Mouse (Mus musculus) v-Abl transformed pro-B cells (cell line): Measurements from ENCODE around the gene Ggt5.
"Not testable (repeated sequence)": the region's sequence is repeated elsewhere in the genome, so short reads cannot be mapped to it uniquely, and the experiment has no call there.

Source experiments
- in situ Hi-C, 2 experiments: fragments of 400-800 bp; cut with MboI; formaldehyde crosslinking; loops; one replicate each; pipeline ENCODE4 v1.15.1; 2025; ENCODE audit not compliant: unreplicated experiment in 2 of 2

The Ggt5 gene

GRCm38 (mm10) chr10:75566765-75567164 lies 22.4 kb upstream of the Ggt5 start:
- in situ Hi-C loops: not testable (repeated sequence)

DNA sequence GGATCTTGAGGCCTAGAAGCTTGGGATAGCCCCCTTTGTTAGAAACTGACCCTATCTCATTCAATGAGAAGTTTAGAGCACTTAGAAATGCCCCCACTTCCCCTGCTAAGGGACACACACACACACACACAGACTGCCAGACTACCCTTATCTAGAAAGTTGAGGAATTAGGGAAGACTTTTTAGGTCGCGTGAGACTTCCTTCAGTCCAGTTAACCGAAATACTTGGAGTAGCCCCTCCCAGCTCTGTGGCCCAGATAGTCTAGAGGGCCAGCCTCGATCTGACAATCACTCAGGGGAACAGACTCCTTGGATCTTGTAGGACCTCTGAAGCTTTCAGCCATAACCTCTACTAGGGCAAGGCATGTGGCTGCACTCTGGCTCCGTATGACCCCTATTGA lies 21.1 kb upstream of the Ggt5 start:
- in situ Hi-C loops: no loop called here

- in situ Hi-C loops: no loop called here
Observed at GRCm38 (mm10) chr10:75568441-75568840, 20.7 kb upstream of the Ggt5 start.

- in situ Hi-C loops: no loop called here
Observed at GRCm38 (mm10) chr10:75568851-75569250, 20.3 kb upstream of the Ggt5 start.

DNA sequence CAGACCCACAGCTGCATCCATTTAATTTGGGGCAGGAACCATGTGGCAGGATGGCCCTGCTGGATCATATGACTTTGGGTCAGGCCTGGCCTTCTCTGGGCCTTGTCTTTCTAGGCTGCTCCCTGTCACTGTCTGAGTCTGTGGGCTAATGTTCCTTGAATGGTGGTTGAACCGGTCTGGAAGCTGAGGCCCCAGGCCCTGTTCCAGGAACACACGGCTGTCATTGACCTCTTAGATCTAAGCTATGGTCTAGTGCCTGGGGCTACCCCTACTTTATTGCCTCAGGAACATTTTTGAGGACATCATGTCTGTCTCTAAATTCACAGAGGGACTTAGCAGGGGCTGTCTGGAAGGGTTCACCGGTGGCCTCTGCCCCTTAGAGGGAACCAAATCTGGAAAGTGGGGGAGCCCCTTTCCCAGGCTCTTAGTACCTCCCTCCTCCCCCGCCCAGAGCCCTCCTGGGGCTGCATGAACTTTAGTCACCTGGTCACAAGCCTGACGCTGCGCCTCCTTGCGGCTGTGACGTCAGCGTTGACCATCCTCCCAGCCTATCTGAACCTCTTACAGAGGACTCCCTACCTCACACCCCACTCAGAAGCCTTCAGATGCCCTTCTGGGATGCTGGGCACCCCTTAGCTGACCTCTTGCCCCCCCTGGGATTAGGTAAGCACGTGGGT lies 18.0 kb upstream of the Ggt5 start:
- in situ Hi-C loops: no loop called here

GRCm38 (mm10) chr10:75571937-75572336 lies 17.2 kb upstream of the Ggt5 start:
- in situ Hi-C loops: no loop called here

- in situ Hi-C loops: no loop called here
Observed at GRCm38 (mm10) chr10:75573181-75573580, 16.0 kb upstream of the Ggt5 start.

- in situ Hi-C loops: no loop called here
Observed at GRCm38 (mm10) chr10:75573965-75574364, 15.2 kb upstream of the Ggt5 start.

DNA sequence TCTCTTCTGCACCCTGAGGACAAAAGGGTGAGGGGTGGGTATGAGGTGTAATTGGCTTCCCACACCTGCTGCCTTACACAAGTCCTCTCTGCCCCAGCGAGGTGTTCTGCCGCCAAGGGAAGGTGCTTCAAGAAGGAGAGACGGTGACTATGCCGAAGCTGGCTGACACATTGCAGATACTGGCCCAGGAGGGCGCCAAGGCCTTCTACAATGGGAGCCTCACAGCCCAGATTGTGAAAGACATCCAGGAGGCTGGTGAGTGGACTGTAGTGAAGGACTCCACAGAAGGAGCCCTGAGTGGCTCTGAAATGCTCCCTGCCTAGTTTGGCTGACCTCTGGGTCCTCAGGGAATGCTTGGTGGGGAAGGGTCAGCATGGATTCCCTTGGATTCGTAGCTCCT lies 10.0 kb upstream of the Ggt5 start:
- in situ Hi-C loops: loop anchor here in 1 of 2 experiments (25.0 kb wide), 1 partner anchor 633 kb away; no protein-coding TSS in a partner anchor

- in situ Hi-C loops: loop anchor here (5.0 to 25.0 kb wide), 6 partner anchors 46 to 626 kb away; partner anchors contain the start of gene Gm5134 (in 2 of the 2)
Observed at GRCm38 (mm10) chr10:75585876-75586552, 3.1 kb upstream of the Ggt5 start.

- in situ Hi-C loops: loop anchor here (5.0 to 25.0 kb wide), 6 partner anchors 46 to 626 kb away; partner anchors contain the start of gene Gm5134 (in 2 of the 2)
Observed at GRCm38 (mm10) chr10:75586553-75586879, 2.6 kb upstream of the Ggt5 start.

DNA sequence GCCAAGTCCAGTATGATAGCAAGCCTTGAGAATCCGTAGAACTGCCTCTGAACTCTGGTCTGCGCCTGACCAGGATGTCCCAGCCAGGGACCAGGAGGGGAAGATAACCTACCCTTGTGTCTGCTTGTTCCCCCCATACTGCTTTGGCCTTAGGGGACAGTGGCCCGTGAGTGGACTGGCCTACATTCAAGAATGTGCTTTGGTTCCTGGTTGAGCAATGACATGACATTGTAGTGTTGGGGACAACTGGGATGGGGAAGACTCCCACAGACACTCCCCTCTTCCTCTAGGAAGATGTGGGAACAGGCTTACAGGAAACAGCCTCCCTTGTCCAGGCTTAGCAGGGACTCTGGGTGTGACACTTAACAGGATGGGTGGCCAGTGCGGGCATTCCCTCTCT lies 1.4 kb upstream of the Ggt5 start:
- in situ Hi-C loops: loop anchor here (5.0 to 25.0 kb wide), 6 partner anchors 45 to 625 kb away; partner anchors contain the start of gene Gm5134 (in 2 of the 2)

- in situ Hi-C loops: loop anchor here (5.0 to 25.0 kb wide), 6 partner anchors 44 to 624 kb away; partner anchors contain the start of gene Gm5134 (in 2 of the 2)
Observed at GRCm38 (mm10) chr10:75588336-75588735, 804 bp upstream of the Ggt5 start.

GRCm38 (mm10) chr10:75589651-75590050 lies 511 bp downstream of the Ggt5 start:
- in situ Hi-C loops: loop anchor here (5.0 to 25.0 kb wide), 7 partner anchors 43 to 623 kb away; partner anchors contain the start of gene Gm5134 (in 2 of the 2)

DNA sequence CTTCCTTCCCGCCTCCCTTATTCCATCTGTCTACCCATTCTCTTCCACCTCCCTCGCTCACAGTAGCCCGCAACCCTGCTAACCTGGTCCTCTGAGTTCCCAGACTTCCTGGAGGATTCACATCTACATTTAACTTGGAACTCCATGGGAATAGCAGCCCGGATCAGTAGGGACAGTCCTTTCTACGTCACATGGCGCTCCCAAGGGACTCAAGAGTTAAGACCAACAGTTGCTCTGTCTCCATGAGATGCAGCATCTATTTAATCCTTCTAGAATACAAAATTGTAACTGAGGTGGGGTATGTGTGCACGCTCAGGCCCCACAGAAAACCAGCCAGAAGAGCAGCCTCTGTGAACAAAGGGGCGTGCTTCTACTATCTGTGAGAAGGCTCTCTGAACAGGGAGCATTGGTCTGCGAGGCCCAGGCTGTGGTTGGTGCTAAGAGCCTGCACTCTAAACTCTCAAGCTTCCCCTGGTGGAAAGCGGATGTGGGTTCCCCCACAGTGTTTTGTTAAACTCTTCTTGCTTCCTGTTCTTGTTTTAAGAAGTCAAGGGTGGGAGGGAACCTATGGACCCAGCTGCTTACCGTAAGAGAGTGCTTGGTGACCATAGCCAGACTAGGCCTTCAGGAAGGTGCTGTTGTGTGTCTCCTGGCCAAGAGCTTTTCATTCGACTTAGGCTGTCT lies 2.2 kb downstream of the Ggt5 start:
- in situ Hi-C loops: loop anchor here in 1 of 2 experiments (5.0 to 25.0 kb wide), 2 partner anchors 176 to 621 kb away; no protein-coding TSS in a partner anchor

DNA sequence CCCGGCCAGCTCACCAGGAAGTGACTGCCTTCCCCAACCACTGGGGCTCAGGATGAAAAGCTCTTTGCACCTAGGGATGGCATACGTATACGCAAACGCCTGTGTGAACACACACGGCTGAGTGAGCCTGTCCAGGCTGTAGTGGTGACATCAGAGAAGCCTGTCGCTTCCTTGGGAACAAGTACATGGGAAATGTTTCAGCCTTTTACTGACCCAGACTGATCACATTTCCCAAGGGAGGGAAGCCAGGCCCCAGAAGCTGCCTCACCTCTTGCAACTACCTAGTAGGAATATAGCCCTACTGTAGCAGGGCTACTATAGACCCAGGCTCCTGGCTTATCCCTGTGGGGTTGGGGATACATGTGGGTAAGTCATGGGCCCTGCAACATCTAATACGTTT lies 3.4 kb downstream of the Ggt5 start:
- in situ Hi-C loops: loop anchor here in 1 of 2 experiments (5.0 to 25.0 kb wide), 2 partner anchors 175 to 620 kb away; no protein-coding TSS in a partner anchor

DNA sequence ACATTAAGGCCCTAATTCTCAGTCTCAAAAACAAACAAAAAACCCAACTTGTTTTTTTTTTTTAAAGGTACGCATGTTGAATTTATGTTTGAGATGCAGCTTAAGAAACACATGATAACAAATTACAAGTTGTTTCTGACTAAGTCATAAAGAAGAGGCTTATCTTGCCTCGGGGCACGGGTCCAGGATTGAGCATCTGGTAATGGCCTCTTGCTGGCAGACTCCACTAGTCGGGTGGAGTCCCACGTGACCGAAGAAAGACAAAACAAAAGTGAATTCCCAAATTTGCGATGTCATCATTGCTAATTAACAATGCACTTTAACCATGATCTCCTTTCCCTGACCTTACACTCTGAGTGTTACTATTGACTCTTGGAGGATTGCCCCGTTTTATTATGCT lies 6.8 kb downstream of the Ggt5 start:
- in situ Hi-C loops: loop anchor here in 1 of 2 experiments (25.0 kb wide), 1 partner anchor 616 kb away; no protein-coding TSS in a partner anchor

GRCm38 (mm10) chr10:75600189-75600730 lies 11.1 kb downstream of the Ggt5 start:
- in situ Hi-C loops: no loop called here

DNA sequence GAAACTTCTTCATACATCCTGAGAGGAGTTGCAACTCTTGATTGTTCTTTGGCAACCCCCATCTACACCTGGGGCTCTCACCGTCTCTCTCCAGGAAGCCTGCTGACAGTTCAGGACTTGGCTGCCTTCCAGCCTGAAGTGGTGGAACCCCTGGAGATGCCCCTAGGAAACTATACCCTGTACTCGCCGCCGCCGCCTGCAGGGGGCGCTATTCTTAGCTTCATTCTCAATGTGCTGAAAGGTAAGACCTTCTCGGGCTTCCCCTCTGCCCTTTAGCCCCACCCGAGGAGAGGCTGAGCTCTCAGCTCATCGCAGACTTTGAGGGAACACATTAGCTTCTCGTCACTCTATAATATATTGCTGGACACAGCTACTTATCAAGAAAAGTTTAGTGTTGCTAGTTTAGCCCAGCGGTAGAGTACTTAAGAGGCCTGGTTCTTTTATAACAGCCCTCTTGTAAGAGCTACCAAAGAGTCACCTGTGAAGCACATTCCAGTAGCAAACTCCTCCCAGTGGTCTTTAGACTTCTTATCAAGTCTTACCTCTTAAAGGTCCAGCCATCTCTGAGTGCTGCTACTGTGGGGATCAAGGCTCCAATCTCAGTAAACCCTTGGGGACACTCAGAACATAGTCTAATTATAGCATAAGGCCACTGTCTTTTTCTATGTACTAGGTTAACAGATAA lies 16.2 kb downstream of the Ggt5 start:
- in situ Hi-C loops: no loop called here

GRCm38 (mm10) chr10:75607253-75607652 lies 18.1 kb downstream of the Ggt5 start:
- in situ Hi-C loops: no loop called here
